Mouse (Mus musculus) frontal cortex, postnatal 14 days (tissue): ENCODE data around the gene Pbld1.

Experiments used
- DNase-seq, 2 experiments: peaks; one replicate each; pipeline ENCODE4 v3.0.0; 2022; ENCODE audit warnings: low spot score in 2 of 2

Pbld1 gene

DNA sequence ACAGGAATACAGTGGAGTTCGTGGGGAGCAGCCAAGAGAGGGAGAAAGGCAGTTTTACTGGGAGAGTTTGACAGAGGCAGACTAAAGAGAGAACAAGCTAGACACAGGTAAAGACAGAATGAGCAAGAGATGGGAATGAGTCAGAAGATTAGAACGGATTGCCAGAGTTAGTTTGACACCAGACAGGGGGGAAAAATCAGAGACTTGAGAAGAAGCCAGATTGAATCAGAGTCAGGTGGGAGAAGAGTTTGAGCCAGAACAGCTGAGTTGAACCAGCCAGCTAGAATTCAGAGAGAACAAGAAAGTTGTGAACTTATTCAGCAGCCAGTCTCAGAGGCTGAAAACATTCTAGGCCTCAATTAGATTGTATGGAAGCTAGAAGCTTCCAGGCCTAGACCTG lies at the start of gene Pbld1:
Gene Pbld1 (plus strand): TSS at position 301 of the 400 bp plus-strand sequence.
- DNase-seq = no peak

DNA sequence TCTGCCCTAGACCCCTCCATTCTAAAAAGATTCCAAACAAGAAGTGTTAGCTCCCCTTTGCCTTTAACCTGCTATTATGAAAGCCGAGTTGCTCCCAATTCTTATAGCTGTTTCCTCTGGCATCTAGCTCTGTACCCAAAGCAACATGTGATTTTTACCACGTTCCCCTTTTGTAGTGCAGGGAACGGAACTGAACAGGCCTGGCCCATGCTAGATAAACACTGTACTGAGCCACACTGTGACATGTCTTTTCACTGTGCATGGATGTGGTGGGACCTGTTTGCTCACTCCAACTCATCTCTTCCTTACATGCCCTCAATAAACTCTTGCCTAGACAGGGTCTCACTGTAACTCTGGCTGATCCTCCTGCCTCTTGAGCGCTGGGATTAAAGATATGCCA lies 49.7 kb upstream of the Pbld1 start:
- DNase-seq = no peak

DNA sequence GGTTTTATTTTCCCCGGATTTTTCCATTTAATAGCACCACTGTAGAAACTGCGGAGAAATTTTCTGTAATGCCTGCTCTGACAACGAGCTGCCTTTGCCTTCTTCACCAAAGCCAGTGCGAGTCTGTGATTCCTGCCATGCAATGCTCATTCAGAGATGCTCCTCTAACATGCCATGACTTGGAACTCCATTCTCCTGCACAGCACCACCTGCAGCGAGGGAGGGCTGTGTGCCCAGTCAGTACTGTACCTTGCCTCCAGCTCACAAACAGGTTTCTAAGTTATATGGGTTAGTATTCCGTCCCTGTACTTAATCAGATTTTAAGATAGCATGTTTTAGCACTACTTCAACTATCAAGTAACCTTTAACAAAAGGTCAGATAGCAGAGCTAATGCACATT lies 48.4 kb upstream of the Pbld1 start:
- no peak for DNase-seq

DNA sequence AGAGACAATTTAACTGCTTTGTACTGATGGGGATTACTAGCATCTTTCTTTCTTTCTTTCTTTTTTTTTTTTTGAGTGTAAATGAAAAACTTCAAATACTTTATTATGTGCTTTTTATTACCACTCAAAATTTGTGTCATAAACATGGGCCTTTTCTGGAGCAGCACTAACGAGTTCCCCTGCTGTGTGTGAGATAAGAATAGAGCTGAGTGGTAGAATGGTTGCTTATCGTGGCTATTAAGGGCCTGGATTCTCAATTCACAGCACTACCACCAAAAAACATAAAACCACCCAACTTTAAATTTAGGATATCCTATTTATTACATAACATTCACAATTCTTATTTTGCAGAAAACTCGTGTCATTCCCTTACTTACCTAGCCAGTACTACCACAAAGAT lies 46.5 kb upstream of the Pbld1 start:
- no peak for DNase-seq

DNA sequence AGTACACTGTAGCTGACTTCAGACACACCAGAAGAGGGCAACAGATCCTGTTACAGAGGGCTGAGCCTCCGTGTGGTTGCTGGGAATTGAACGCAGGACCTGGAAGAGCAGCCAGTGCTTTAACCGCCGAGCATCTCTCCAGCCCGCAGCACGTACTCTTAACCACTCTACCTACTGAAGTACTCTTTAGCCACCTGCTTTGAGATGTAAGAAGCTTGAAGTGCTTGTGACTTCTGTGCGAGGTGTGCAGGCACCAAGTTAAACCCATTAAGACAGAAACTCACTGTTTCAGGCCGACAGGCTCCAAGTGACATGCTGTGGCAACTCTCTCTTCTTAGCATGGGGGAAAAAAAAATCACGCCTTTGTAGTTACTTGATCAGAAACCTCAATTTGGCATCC lies 45.8 kb upstream of the Pbld1 start:
- no peak for DNase-seq

DNA sequence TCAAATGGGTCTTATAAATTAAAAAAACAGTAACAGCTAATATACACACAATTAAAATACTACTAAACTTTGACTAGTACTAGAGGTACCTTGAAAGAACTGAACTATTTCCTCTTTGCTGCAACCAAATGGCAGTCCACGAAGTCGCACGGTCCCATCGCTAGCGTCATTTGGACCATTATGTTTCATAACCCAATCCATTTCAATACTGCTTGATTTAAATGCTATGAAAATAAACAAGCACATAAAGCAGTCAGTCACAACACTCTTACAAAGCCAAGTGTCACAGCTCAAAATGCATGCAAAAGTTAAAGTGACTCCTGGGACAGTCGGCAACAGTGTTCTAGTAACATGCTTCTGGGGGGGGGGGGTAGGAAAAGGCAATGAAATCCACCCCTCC lies 40.7 kb upstream of the Pbld1 start:
- DNase-seq = no peak

DNA sequence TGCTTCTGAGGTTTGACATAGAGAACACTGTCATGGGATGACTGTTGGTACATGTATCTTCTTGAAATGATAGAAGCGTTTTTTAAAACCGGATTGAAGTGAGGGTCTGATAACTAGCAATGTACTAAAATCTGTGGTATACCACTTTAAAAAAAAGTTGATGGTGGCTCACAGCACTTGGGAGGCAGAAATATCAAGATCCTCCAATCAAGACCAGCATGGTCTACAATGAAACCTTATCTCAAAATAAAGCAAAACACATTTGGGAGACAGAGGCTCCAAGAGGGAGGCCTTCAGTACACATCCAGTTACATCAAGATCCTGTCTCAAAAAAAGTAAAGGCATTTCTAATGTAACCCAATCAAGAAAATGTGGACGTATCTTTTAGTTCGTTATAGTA lies 38.3 kb upstream of the Pbld1 start:
- no peak for DNase-seq

DNA sequence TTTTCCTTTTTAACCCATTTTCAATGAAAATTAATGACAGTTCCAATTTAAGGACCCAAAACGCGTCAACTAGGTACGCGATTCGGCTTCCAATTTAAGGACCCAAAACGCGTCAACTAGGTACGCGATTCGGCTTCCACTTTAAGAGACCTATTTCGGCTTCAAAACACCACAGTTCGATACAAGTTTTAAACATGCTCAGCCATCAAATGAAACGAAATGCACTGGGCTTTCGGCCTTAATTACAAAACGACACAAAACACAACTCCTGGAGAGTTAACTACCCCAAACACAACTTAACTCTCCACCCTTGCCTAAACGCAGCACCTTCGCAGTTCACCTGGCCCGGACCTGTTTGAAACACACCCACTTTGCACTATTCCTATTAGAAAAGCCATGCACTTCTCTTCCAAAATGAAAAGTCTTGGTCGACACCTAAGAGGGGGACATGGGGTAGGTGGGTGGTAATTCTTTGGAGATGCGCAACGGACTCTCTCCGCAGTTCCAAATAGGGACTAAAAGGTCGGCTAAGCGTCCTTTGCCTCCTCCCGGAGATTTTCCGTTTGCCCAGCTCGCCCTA lies 37.3 kb upstream of the Pbld1 start:
- DNase-seq = no peak

DNA sequence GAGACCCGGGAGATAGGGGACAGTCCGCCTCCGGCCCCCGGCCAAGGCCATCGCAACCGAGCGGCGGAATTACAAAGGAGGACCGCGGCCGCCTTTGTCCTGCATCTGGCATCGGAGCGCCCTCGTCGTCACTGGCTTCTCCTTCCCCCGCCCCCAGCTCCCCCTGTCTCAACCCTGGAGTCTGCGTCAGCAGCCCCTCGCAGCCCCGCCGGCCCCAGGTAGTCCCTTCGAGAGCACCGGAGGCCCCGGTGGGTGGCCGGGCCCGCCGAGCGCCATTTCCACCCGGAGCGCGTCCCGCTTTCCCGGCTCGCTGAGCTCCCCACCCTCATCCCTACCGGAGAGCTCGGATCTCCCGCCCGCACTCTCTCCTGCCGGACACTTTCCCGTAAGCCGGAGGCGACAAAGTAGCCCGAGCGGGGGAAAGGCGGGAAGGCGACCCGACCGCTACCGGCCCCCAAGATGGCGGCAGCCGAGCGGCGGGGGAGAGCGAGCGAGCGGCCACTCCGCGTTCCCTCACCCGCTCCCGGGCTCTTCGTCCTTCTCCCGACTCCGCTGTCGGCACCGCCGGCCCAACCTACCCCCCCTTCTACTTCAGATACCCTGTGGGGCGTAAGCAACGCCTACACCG lies 36.7 kb upstream of the Pbld1 start:
- DNase-seq = peak; percentile 51 to 58

DNA sequence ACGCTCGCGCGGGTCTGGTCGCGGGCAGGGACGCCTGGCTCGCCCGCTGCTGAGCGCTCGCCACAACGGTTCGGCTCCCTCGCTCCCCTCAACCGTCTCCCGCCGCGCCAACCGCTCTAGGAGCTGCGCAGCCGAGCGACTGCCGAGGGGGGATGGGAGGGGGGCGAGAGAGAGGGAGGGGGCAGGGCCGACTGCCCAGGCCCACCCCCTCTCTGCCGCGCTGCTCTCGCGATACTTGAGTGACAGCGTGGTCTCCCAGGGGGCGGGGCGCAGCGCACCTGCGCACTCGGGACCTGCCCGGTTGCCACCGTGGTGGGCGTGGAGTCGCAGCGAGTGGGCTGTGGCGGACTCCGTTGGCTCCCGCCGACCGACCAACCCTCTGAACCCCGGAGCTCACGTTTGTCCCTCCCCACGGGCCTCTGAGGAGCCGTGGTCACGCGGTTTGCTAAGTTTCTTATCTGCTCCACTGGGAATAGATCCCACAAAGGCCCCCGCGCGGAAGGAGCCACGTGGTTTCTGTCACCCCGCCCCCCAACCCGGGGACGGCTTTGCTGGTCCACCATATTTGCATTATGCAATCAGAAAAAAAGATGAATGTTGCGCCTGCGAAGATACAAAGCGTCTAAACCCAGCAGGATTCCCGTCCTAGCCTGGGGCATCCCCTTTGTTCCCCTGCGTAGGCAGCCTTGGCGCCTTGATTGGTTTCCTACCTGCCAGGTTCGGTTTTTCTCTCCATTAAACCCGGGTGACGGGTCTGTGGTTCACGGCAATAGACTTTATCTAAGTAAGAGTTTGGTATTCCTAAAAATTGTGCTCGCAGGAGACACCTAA lies 36.0 kb upstream of the Pbld1 start, which contains the start of the genes Hnrnph3 and Pbld2:
Gene Hnrnph3 (minus strand): TSS at position 469 of the 831 bp plus-strand sequence.
Gene Pbld2 (plus strand): TSS at position 567 of the 831 bp plus-strand sequence.
- peak; percentile 97 to 98 for DNase-seq

DNA sequence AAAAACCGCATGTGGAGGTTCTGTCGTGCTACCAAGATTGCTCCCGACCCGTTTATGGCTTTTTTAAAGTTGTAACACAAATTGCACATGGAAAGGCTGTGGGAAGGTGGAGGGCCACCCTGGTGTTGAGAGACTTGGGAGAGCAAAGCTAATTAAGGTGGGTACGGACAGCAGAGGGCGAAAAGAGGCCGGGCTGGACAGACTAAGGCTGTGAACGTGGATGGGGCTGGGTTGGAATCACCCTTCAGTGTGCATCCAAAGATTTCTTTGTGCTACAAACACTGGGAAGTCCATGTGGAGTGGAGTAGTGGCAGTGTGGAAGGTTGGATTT lies 35.4 kb upstream of the Pbld1 start:
- DNase-seq = peak in 1 of 2 experiments; percentile 58

DNA sequence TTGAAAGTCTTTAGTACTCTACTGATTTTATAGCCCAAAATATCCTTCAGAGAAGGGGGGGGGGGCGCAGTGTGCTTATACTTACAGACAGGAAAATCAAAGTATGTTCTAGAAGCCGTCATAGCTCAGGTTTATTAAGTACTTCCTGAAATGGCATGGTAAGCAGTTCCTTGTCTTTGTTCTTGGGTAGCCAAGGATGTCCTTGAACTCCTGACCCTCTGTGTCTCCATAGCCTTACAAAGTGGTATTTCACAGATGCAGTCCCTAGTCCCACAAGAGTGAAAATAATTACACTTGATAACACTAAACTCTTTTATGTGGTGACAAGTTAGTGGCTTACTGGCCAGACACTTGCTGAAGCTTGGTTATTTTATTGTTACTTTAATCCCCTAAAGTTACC lies 34.9 kb upstream of the Pbld1 start:
- DNase-seq = no peak

DNA sequence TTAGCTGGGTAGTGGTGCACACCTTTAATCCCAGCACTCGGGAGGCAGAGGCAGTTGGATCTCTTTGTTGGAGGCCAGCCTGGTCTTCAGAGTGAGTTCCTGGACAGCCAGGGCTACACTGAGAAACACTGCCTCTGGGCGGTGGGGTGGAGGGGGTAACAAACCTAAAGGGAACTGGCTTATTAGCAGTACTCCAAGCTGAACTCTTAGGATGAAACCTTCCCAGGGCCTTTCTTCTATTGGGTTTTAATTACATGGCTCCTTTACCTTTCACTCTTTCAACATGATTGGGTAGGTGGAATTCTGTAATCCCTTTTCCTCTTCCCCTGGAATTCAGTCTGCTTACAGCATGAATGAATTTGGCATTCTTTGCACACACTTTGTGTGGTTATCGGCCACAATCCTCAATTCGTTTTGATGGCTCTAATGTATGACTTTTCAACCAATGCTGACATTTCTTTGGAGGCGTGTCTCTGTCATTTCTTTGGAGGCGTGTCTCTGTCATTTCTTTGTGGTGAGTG lies 34.4 kb upstream of the Pbld1 start:
- no peak for DNase-seq

DNA sequence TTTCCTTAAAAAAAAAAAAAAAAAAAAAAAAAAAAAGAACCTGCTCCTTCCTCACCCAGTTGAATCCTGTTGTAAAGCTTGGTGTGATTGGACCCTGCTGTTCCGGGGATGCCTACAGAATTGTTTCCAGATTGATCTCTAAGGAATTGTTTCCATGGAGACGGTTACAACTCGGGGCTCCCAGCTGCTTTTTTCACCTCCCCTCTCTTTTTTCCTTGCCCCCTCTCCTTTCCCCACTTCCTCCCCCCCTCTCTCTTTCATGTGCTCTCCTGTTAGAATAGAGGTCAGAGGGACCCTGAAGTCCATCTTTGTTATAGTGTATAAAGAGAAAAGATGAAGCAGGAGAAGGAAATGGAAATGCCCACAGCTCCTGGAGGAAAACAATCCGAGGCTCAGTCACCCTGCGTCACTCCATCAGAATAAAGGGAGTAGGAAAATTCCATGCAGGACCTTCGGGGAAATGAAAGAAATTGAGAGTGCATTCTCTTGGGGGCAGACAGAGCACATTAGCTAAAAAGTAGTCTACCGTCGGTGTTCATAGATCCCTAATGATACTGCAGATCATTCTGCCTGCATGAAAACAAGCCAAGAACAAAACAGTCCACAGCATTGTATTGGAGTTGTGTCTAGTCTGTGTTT lies 33.7 kb upstream of the Pbld1 start:
- no peak for DNase-seq

DNA sequence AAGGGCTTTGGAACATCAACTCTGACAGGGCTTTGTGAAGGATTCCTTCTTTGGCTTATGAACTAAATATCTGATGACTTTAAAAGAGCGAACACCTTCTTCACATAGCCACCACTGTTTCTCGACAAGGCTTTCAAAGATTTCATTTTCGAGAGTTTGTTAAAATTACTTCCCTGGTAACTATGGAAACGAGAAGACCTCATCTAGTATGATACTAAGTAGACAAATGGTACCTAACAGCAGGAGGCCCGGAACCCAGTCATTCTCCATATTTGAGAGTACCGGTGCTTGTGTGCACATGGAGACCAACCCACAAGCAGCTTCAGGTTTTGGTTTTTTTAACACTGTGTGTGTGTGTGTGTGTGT lies 33.2 kb upstream of the Pbld1 start:
- no peak for DNase-seq

DNA sequence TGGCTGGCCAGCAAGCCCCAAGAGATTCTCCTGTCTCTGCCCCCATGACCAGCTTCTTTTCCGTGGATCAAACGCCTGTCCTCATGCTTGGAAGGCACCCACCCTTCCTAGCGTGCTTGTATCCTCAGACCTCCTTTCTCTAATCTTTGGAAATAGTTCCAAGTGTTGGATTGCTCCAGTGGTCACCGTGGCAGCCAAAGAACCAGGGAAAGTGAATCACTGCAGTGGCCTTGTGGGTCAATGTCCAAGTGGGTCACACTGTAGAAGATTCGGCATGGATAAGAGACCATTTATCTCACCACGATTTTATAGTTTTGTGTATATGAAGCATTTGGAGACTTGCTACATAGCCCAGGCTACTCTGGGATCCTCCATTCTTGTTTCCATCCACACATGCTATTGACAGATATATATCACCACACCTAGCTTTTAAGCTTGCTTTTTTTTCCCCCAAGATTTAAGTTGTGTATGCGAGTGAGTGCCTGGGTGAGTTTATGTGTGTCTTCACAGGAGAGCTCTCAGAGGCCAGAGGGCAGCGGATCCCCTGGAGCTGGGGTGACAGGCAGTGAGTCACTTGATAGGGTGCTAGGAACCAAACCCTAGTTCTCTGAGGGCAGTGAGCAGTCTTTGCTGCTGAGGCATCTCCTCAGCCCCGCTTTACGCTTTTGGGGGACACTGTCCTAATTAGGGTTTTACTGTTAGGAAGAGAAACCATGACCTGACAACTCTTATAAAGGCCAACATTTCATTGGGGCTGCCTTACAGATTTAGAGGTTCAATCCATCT lies 32.4 kb upstream of the Pbld1 start:
- no peak for DNase-seq

DNA sequence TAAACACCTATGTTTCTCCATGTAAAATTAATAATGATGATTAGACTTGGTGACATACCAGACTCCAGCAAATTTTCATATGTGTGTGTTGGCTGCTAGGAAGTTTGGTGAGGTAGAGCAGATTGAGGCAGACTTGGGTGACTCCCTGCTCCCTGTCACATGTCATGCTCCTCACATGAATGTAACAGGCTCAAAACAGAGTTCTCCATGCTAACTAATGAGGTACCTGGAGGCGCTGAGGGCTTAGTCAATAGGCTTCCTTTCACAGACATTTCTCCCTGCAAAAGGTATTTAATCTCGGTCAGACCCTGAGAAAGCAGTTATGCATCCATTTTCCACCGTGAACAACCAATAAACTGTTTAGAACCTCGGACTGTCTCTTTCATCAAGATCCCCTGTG lies 31.6 kb upstream of the Pbld1 start:
- no peak for DNase-seq

DNA sequence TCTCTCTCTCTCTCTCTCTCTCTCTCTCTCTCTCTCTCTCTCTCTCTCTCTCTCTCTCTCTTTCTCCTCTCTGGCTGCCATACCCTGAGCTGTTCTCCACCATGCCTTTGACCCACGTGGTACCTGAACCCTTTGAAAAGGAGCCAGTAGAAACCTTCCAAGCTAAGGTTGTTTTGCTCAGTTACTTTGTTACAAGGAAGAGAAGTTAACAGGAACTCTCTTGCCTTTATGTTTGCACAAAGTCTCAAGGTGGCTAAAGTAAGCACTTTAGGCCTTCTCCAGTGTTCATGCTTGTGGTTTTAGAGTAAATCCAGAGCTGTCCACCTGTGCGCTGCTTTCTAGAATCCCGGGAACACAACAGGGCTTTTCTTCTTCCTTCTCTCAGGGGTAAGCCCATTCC lies 27.7 kb upstream of the Pbld1 start:
- no peak for DNase-seq

DNA sequence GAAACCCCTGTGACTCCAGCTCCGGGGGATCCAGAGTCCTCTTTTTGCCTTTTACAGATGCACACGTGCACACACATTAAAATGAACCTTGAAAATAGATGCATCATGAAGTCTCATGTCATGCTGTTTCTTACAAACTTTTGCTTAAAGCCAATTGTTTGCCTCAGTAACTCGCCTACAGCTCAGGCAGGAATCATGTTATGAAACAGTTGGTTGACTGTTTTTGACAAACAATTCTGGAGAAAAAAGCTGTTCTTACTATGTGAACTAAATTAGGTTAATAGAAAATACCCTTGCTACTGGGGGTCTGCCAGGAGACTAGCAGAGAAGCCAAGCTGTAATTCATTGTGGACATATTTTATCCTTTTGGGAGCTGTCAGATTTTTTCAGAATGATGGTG lies 27.0 kb upstream of the Pbld1 start:
- no peak for DNase-seq

DNA sequence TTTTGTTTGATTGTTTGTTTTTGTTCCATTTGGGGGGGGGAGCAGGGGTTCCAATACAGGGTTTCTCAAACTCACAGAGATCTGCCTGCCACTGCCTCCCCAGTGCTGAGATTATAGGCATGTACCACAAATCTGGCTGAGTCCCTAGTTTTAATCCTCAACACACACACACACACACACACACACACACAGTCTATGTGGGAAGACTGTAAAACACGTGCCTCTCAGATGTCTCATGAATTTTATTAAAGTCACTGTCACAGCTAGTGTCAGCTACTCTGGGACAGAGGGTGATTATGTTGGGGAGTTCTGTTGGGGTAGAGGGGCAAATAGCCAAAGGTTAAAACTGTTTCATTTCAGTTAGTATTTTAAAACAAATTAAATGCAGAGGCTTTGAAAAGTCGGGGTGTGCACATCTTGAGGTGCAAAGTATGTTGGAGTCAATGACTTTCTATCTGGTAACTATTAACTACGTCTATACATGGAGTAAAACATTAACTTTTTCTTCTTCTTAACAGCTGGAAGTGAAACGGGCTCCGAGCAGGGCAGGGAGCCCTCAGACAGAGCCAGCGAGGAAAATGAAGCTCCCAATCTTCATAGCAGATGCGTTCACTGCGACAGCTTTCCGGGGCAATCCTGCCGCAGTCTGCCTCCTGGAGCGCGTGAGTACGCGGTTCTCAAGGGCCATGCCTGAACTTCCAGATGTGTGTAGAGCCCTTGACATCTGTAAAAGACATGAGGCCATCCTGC lies 21.2 kb upstream of the Pbld1 start:
- DNase-seq = no peak
